Mouse (Mus musculus): ENCODE results near the gene Slfn1.
"Not testable (repeated sequence)": the region's sequence is repeated elsewhere in the genome, so short reads cannot be mapped to it uniquely, and the experiment has no call there.

DNA sequence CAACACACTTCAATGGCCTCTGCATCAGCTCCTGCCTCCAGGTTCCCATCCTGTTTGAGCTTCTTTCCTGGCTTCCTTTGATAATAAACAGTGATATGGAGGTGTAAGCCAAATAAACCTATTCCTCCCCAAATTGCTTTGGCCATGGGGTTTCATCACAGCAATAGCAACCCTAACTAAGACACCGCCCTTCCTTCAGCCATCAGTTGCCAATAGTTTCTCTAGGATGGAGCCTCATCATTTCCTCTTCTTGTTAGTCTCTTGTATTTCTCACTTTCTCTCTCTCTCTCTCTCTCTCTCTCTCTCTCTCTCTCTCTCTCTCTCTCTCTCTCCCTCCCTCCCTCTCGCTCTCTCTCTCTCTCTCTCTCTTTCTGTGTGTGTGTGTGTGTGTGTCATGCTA, 20.6 kb downstream of the Slfn1 start:
- not testable (repeated sequence) for TF ChIP-seq CTCF (IDR thresholded peaks at IDR 0.05; ENCODE audit: control insufficient read depth, insufficient read depth, insufficient read length); USF1 (IDR thresholded peaks at IDR 0.05; ENCODE audit: low read depth); CEBPB (IDR thresholded peaks at IDR 0.05; ENCODE audit: low read depth); MYOG (IDR thresholded peaks at IDR 0.05; ENCODE audit: control insufficient read depth, extremely low read depth, insufficient read length); FOSL1 (IDR thresholded peaks at IDR 0.05; ENCODE audit: insufficient read depth, low read length, poor library complexity, severe bottlenecking)
